In genomic region chr17:56482671-56483070, GRCm38 (mm10) we compare ENCODE assay signal across 24 mouse cellular contexts. TPM values are rescaled to one million over a fixed set of nuclear protein-coding genes. Genes with fewer than 3 reads are reported as not detected.
"Had no signal": no experiment of that assay in that cellular context is flagged by ENCODE, and none has a peak within 500 bp of the region (broad histone marks: within the 10 kb centered on the region; RNA-seq: fewer than 3 reads in every experiment).

No protein-coding gene starts in this region.

- H3K9ac ChIP-seq: liver, embryonic 15.5 days; liver, postnatal 0 days; lung, embryonic 14.5 days; midbrain, embryonic 12.5 days; neural tube, embryonic 12.5 days; stomach, embryonic 15.5 days had no signal

- H3K4me3 ChIP-seq: liver, embryonic 15.5 days; midbrain, embryonic 10.5 days; midbrain, embryonic 12.5 days; neural tube, embryonic 12.5 days; stomach, embryonic 15.5 days had no signal

- ATAC-seq: liver, postnatal 0 days; midbrain, embryonic 16.5 days had no signal

- H3K27me3 ChIP-seq: stomach, embryonic 15.5 days had no signal

- H3K4me2 ChIP-seq: liver, embryonic 15.5 days; lung, embryonic 14.5 days; midbrain, embryonic 12.5 days; neural tube, embryonic 12.5 days; stomach, embryonic 15.5 days had no signal

- H3K9me3 ChIP-seq: liver, embryonic 15.5 days; midbrain, embryonic 10.5 days; midbrain, embryonic 12.5 days; neural tube, embryonic 12.5 days; stomach, embryonic 15.5 days had no signal

- H3K36me3 ChIP-seq: liver, embryonic 15.5 days; midbrain, embryonic 10.5 days; midbrain, embryonic 12.5 days; neural tube, embryonic 12.5 days; stomach, embryonic 15.5 days had no signal

- H3K27ac ChIP-seq: liver, embryonic 15.5 days; macrophage; midbrain, embryonic 10.5 days; midbrain, embryonic 12.5 days; neural tube, embryonic 12.5 days; stomach, embryonic 15.5 days; stomach, postnatal 0 days had no signal

- DNase-seq: liver, postnatal 0 days; lung, embryonic 14.5 days; lung, postnatal 14 days; lung, postnatal 36 days; midbrain, embryonic 14.5 days; right cerebral cortex, postnatal 14 days; thymus, adult 2 months; thymus, postnatal 25 days; thymus, postnatal 4 days had no signal

RNA-seq across cellular contexts. Expression of gene Znrf4, which starts 29.6 kb away (rescaled TPM):
- total RNA-seq: megakaryocyte, adult 5-6 weeks; megakaryocyte-erythroid progenitor cell, adult 5-6 weeks; neutrophil, adult 5-6 weeks had no signal
- polyA plus RNA-seq: liver, embryonic 15.5 days; liver, postnatal 0 days; lung, embryonic 14.5 days; lung, embryonic 16.5 days; macrophage; midbrain, embryonic 10.5 days; midbrain, embryonic 12.5 days; midbrain, embryonic 14.5 days; midbrain, embryonic 16.5 days; neural tube, embryonic 12.5 days; neural tube, embryonic 14.5 days; spleen, adult 2 months; stomach, embryonic 15.5 days; stomach, postnatal 0 days; urinary bladder, adult 2 months had no signal
